Mouse (Mus musculus): ENCODE data around the gene Ncor1. TPM values are rescaled to one million over a fixed set of nuclear protein-coding genes. Genes with fewer than 3 reads are reported as not detected.
"Not testable (repeated sequence)": the region's sequence is repeated elsewhere in the genome, so short reads cannot be mapped to it uniquely, and the experiment has no call there.

The Ncor1 gene
- polyA plus RNA-seq, 1 experiment from 2014 or later = 203 TPM

DNA sequence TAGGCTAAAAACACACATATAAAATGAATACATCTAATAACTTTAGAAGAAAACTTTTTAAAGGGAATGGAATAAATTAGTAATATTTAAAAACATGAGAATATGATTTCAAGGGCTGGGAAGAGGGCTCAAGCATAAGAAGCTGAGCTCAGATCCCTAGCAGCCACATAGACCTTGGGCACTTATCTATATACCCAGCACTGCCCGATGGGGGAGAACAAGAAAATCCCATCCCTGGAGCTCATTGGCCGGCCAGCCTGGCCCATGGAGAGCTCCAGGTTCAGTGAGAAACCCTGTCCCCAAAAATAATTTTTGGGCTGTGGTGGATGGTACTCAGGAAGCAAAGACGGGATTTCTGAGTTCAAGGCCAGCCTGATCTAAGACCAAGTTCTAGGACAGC, 7.5 kb upstream of the Ncor1 start:
- no peaks in the 10 kb centered on the region for H3K4me1 ChIP-seq (ENCODE audit: control insufficient read depth, insufficient read depth, low read length)
- H3K9me3 ChIP-seq (ENCODE audit: control insufficient read depth, low read length) = no peaks in the 10 kb centered on the region
- H3K4me3 ChIP-seq (ENCODE audit: low read depth, low read length) = no peak overlapping the region
- H3K27me3 ChIP-seq (ENCODE audit: control insufficient read depth, insufficient read depth, low read length) = no peaks in the 10 kb centered on the region
- no peak overlapping the region for H3K27ac ChIP-seq (ENCODE audit: low read depth, low read length)
- no peak for ATAC-seq (ENCODE audit: low read depth)
- WGBS = 96% methylated on average over 3 of the region's 3 CpGs
- no peak overlapping the region for H3K9ac ChIP-seq (replicated peaks; ENCODE audit: low read depth, low read length)
- H3K36me3 ChIP-seq (ENCODE audit: control insufficient read depth, insufficient read depth, low read length) = no peaks in the 10 kb centered on the region
- no peak overlapping the region for H3K4me2 ChIP-seq (ENCODE audit: low read depth, low read length)

GRCm38 (mm10) chr11:62464696-62465095, 6.4 kb upstream of the Ncor1 start:
- 98% methylated on average over 3 of the region's 3 CpGs for WGBS
- no peak overlapping the region for H3K4me3 ChIP-seq (ENCODE audit: low read depth, low read length)
- H3K27me3 ChIP-seq (ENCODE audit: control insufficient read depth, insufficient read depth, low read length) = no peaks in the 10 kb centered on the region
- H3K9ac ChIP-seq (replicated peaks; ENCODE audit: low read depth, low read length) = no peak overlapping the region
- ATAC-seq (ENCODE audit: low read depth) = no peak
- H3K4me1 ChIP-seq (ENCODE audit: control insufficient read depth, insufficient read depth, low read length) = no peaks in the 10 kb centered on the region
- no peak overlapping the region for H3K4me2 ChIP-seq (ENCODE audit: low read depth, low read length)
- H3K9me3 ChIP-seq (ENCODE audit: control insufficient read depth, low read length) = no peaks in the 10 kb centered on the region
- no peak overlapping the region for H3K27ac ChIP-seq (ENCODE audit: low read depth, low read length)
- H3K36me3 ChIP-seq (ENCODE audit: control insufficient read depth, insufficient read depth, low read length) = no peaks in the 10 kb centered on the region

DNA sequence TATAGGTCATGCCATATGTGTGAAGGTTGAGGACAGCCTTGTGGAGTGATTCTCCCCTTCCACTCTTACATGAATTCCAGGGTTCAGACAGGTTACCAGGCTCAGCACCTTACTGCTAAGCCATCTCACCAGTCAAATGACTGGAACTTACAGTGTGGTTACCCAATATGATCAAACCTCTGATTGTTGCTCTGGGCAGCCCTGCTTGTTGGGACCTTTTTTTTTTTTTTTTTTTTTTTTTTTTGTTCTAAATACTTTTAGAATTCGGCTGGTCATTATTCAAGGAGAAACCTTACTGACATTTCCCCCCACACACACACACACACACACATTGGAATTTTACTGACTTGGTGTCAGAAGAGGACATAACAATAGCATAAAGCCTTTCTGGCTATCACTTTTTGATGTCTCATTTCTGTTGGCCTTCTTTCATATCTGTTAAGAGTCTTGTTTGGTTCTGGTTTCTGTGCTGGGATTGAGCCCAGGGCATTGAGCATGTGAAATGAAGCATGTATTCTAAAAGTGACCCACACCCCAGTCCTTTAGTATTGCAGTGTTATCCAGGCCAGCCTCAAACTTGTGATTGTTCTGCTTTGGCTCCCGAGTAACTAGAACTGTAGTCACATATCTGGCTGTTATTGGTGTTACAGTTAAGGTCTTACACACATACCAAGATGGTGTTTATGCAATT, 5.0 kb upstream of the Ncor1 start:
- H3K9ac ChIP-seq (replicated peaks; ENCODE audit: low read depth, low read length) = no peak overlapping the region
- WGBS = 82% methylated on average over 2 of the region's 2 CpGs

DNA sequence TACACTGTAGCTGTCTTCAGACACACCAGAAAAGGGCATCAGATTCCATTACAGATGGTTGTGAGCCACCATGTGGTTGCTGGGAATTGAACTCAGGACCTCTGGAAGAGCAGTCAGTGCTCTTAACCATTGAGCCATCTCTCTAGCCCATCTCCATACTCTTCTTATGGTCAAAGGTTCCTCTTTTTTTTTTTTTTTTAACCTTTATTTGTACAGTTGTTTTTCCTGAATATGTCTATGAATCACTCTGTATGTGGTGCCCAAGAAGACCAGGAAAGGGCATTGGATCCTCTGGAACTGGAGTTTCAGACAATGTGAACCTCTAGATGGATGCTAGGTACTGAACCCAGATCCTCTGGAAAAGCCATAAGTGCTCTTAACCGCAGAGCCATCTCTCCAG, 4.2 kb upstream of the Ncor1 start:
- H3K27ac ChIP-seq (ENCODE audit: low read depth, low read length); H3K4me2 ChIP-seq (ENCODE audit: low read depth, low read length); ATAC-seq (ENCODE audit: low read depth); H3K9me3 ChIP-seq (ENCODE audit: control insufficient read depth, low read length); H3K27me3 ChIP-seq (ENCODE audit: control insufficient read depth, insufficient read depth, low read length); H3K36me3 ChIP-seq (ENCODE audit: control insufficient read depth, insufficient read depth, low read length); H3K9ac ChIP-seq (replicated peaks; ENCODE audit: low read depth, low read length); H3K4me3 ChIP-seq (ENCODE audit: low read depth, low read length); H3K4me1 ChIP-seq (ENCODE audit: control insufficient read depth, insufficient read depth, low read length): not testable (repeated sequence)
- 98% methylated on average over 1 of the region's 1 CpGs for WGBS

More for the DNA sequence above, 5.0 kb upstream of the Ncor1 start:
- ATAC-seq (ENCODE audit: low read depth) = no peak
- Histone ChIP-seq H3K4me3 (ENCODE audit: low read depth, low read length) (no peak overlapping the region), H3K9me3 (ENCODE audit: control insufficient read depth, low read length) (no peaks in the 10 kb centered on the region), H3K36me3 (ENCODE audit: control insufficient read depth, insufficient read depth, low read length) (no peaks in the 10 kb centered on the region), H3K4me2 (ENCODE audit: low read depth, low read length) (no peak overlapping the region), H3K4me1 (ENCODE audit: control insufficient read depth, insufficient read depth, low read length) (0 out of 2 replicates have a peak, but pooled peaks cover 3% of the 10 kb centered on the region), H3K27me3 (ENCODE audit: control insufficient read depth, insufficient read depth, low read length) (no peaks in the 10 kb centered on the region), H3K27ac (ENCODE audit: low read depth, low read length) (no peak overlapping the region)

GRCm38 (mm10) chr11:62458780-62459179, 439 bp upstream of the Ncor1 start:
- Histone ChIP-seq H3K27ac (ENCODE audit: low read depth, low read length) (peak overlapping the region; percentile 97), H3K4me1 (ENCODE audit: control insufficient read depth, insufficient read depth, low read length) (peaks cover 14% of the 10 kb centered on the region), H3K9ac (replicated peaks; ENCODE audit: low read depth, low read length) (peak overlapping the region; percentile 96), H3K27me3 (ENCODE audit: control insufficient read depth, insufficient read depth, low read length) (peaks cover 2% of the 10 kb centered on the region; the same call in 1 of the 2 replicates), H3K9me3 (ENCODE audit: control insufficient read depth, low read length) (no peaks in the 10 kb centered on the region), H3K4me2 (ENCODE audit: low read depth, low read length) (peak overlapping the region; percentile 90), H3K4me3 (ENCODE audit: low read depth, low read length) (peak overlapping the region; percentile 99), H3K36me3 (ENCODE audit: control insufficient read depth, insufficient read depth, low read length) (no peaks in the 10 kb centered on the region)
- ATAC-seq (ENCODE audit: low read depth) = no peak
- 1% methylated on average over 9 of the region's 9 CpGs for WGBS

DNA sequence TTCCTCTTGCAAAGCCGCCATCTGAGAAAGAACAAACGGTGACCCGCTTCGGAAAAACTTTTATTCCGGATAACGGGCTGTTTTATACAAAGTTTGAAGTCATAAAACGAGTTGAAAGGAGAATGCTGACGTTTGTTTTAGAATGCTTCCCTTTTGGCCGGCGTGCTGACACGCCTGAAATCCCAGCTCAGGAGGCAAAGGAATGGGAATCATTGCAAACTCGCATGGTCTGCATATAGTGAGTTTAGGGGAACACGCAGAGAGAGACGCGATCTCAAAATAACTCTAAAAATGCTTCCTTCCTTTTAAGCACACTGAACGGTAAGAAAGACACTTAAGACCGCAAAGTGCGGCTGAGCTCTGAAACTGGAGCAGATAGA, 460 bp downstream of the Ncor1 start:
- H3K27ac ChIP-seq (ENCODE audit: low read depth, low read length) = peak overlapping the region; percentile 97
- H3K4me2 ChIP-seq (ENCODE audit: low read depth, low read length) = peak overlapping the region; percentile 90
- H3K9me3 ChIP-seq (ENCODE audit: control insufficient read depth, low read length) = no peaks in the 10 kb centered on the region
- WGBS = under 1% methylated on average over 18 of the region's 18 CpGs
- no peaks in the 10 kb centered on the region for H3K36me3 ChIP-seq (ENCODE audit: control insufficient read depth, insufficient read depth, low read length)
- H3K9ac ChIP-seq (replicated peaks; ENCODE audit: low read depth, low read length) = peak overlapping the region; percentile 96
- H3K4me1 ChIP-seq (ENCODE audit: control insufficient read depth, insufficient read depth, low read length) = peaks cover 14% of the 10 kb centered on the region
- ATAC-seq (ENCODE audit: low read depth) = no peak
- peak overlapping the region; percentile 99 for H3K4me3 ChIP-seq (ENCODE audit: low read depth, low read length)
- H3K27me3 ChIP-seq (ENCODE audit: control insufficient read depth, insufficient read depth, low read length) = peaks cover 2% of the 10 kb centered on the region; the same call in 1 of the 2 replicates

DNA sequence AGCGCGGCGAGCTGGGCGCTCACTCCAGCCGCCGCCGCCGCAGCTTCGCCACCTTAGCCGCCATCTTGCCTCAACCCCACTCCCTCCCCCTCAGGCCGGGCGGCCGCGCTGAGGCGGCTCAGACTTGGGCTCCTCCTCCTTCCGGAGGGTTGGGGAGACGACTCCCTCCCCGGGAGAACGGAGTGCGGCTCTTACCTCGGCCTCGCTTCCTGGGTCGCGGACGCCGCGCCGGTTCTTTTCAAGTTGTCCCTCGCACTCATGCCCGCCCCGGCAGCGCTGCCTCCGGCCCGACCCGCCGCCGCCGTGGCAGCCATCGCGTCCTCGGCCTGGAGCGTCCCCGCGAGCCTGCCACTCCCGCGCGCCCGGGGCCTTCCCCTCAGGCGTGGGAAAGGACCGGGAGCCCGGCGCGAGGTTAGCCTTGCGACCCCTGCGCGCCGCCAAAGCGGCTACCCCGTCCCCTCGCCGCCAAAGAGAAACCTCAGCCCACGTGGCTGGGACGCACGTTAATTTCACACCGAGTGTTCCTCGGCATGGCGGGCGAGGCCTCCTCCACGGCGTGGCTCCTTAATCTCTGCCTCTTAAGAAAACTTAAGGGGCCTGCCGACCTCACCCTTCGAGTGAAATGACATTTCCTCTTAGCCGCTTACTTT, 975 bp downstream of the Ncor1 start:
- peak; percentile 96 for ATAC-seq (ENCODE audit: low read depth)
- peak overlapping the region; percentile 97 for H3K27ac ChIP-seq (ENCODE audit: low read depth, low read length)
- H3K36me3 ChIP-seq (ENCODE audit: control insufficient read depth, insufficient read depth, low read length) = no peaks in the 10 kb centered on the region
- H3K4me1 ChIP-seq (ENCODE audit: control insufficient read depth, insufficient read depth, low read length) = peaks cover 14% of the 10 kb centered on the region
- under 1% methylated on average over 54 of the region's 73 CpGs for WGBS
- peaks cover 2% of the 10 kb centered on the region; the same call in 1 of the 2 replicates for H3K27me3 ChIP-seq (ENCODE audit: control insufficient read depth, insufficient read depth, low read length)
- no peaks in the 10 kb centered on the region for H3K9me3 ChIP-seq (ENCODE audit: control insufficient read depth, low read length)
- H3K4me2 ChIP-seq (ENCODE audit: low read depth, low read length) = peak overlapping the region; percentile 90
- peak overlapping the region; percentile 99 for H3K4me3 ChIP-seq (ENCODE audit: low read depth, low read length)
- H3K9ac ChIP-seq (replicated peaks; ENCODE audit: low read depth, low read length) = peak overlapping the region; percentile 96

- ATAC-seq (ENCODE audit: low read depth) = peak; percentile 83
- under 1% methylated on average over 37 of the region's 42 CpGs for WGBS
- no peaks in the 10 kb centered on the region for H3K36me3 ChIP-seq (ENCODE audit: control insufficient read depth, insufficient read depth, low read length)
Observed at GRCm38 (mm10) chr11:62456483-62457172, 1.7 kb downstream of the Ncor1 start.

More at GRCm38 (mm10) chr11:62456483-62457172, 1.7 kb downstream of the Ncor1 start:
- Histone ChIP-seq H3K4me3 (ENCODE audit: low read depth, low read length) (peak overlapping the region; percentile 99), H3K9ac (replicated peaks; ENCODE audit: low read depth, low read length) (peak overlapping the region; percentile 96), H3K4me2 (ENCODE audit: low read depth, low read length) (peak overlapping the region; percentile 90), H3K27me3 (ENCODE audit: control insufficient read depth, insufficient read depth, low read length) (peaks cover 2% of the 10 kb centered on the region; the same call in 1 of the 2 replicates), H3K4me1 (ENCODE audit: control insufficient read depth, insufficient read depth, low read length) (peaks cover 14% of the 10 kb centered on the region), H3K27ac (ENCODE audit: low read depth, low read length) (peak overlapping the region; percentile 97), H3K9me3 (ENCODE audit: control insufficient read depth, low read length) (no peaks in the 10 kb centered on the region)

Data from neural tube, embryonic 14.5 days (tissue).